Mouse (Mus musculus) ES-E14 (cell line): ENCODE measurements around the gene Arsa. TPM values are rescaled to one million over a fixed set of nuclear protein-coding genes. Genes with fewer than 3 reads are reported as not detected.
A peak's percentile ranks its signal among the peaks of the same experiment; 100 is the strongest.

Source experiments
- DNase-seq: peaks from one replicate; pipeline ENCODE4 v3.0.0-alpha.2; 2013; ENCODE audit warnings: low read depth, low spot score
- H3K27ac ChIP-seq: 2 replicates; pipeline ENCODE4 v1.5.1; 2012; ENCODE audit warnings: low read depth, mild to moderate bottlenecking, low read length, moderate library complexity, mixed read lengths; ENCODE audit not compliant: poor library complexity, insufficient read depth, severe bottlenecking
- H3K36me3 ChIP-seq: 2 replicates; pipeline ENCODE4 v1.6.1; 2012; ENCODE audit warnings: mild to moderate bottlenecking, low read length, moderate library complexity, mixed read lengths; ENCODE audit not compliant: control insufficient read depth, poor library complexity, insufficient read depth, severe bottlenecking
- H3K4me1 ChIP-seq, 2 experiments: fragments of 150-350 bp in 1 of 2; sonication (generic) in 1 of 2; 2 replicates each; pipeline ENCODE4 v1.6.1; 2012; ENCODE audit warnings: low read length in 2 of 2, mild to moderate bottlenecking in 1 of 2, mixed read lengths in 1 of 2; ENCODE audit not compliant: control insufficient read depth in 2 of 2, insufficient read depth in 2 of 2, poor library complexity in 1 of 2
- H3K4me3 ChIP-seq, 2 experiments: fragments of 150-350 bp in 1 of 2; sonication (generic) in 1 of 2; 2 replicates each; pipeline ENCODE4 v1.5.1; 2012; ENCODE audit warnings: low read length in 2 of 2, low read depth in 1 of 2, mild to moderate bottlenecking in 1 of 2, mixed read lengths in 1 of 2; ENCODE audit not compliant: insufficient read depth in 1 of 2, poor library complexity in 1 of 2, severe bottlenecking in 1 of 2
- H3K9ac ChIP-seq: 2 replicates; pipeline ENCODE4 v1.6.1; 2012; ENCODE audit warnings: low read depth, mild to moderate bottlenecking, low read length, mixed read lengths; ENCODE audit not compliant: poor library complexity, insufficient read depth, severe bottlenecking
- H3K9me3 ChIP-seq: fragments of 150-350 bp; sonication (generic); 2 replicates; pipeline ENCODE4 v1.6.1; 2012; ENCODE audit warnings: low read depth, mild to moderate bottlenecking, low read length; ENCODE audit not compliant: control insufficient read depth, insufficient read depth
- CHD2 ChIP-seq: IDR thresholded peaks from 2 replicates; pipeline ENCODE4 v1.6.1; 2014; ENCODE audit warnings: mild to moderate bottlenecking, low read depth, low read length, inconsistent platforms
- HCFC1 ChIP-seq: IDR thresholded peaks from 2 replicates; pipeline ENCODE4 v1.6.1; 2012; ENCODE audit warnings: low read length, inconsistent platforms, borderline replicate concordance; ENCODE audit not compliant: insufficient read depth
- MAFK ChIP-seq: IDR thresholded peaks from 2 replicates; pipeline ENCODE4 v1.6.1; 2014; ENCODE audit warnings: mild to moderate bottlenecking, low read depth, low read length, inconsistent platforms; ENCODE audit not compliant: insufficient read depth
- ZC3H11A ChIP-seq: IDR thresholded peaks from 2 replicates; pipeline ENCODE4 v1.6.1; 2012; ENCODE audit warnings: low read depth, mild to moderate bottlenecking, inconsistent platforms, low read length, borderline replicate concordance
- ZNF384 ChIP-seq: IDR thresholded peaks from 2 replicates; pipeline ENCODE4 v1.6.1; 2012; ENCODE audit warnings: low read depth, low read length, inconsistent platforms
- in situ Hi-C, 2 experiments: fragments of 600-800 bp; cut with MboI; formaldehyde crosslinking; loops; one replicate each; pipeline ENCODE4 v1.15.1; 2025; ENCODE audit warnings: low sequenced_read_pairs in 2 of 2, inconsistent platforms in 1 of 2; ENCODE audit not compliant: unreplicated experiment in 2 of 2
- total RNA-seq: library from RNA; depleted of rRNA; stranded (reverse); fragments of 300-350 nt; gene quantifications from 2 replicates; pipeline ENCODE4 v1.2.3, GENCODE M21; 2012; rRNA removed

Arsa gene
- total RNA-seq, 1 experiment, result 11.7 TPM

GRCm38 (mm10) chr15:89426716-89427115 is 50.5 kb downstream of the Arsa start:
- H3K4me3 ChIP-seq, result no peak overlapping the region
- TF ChIP-seq HCFC1 (no peak), ZC3H11A (no peak), ZNF384 (no peak), CHD2 (no peak), MAFK (no peak)
- DNase-seq, result no peak
- in situ Hi-C loops, result no loop called here
- H3K4me1 ChIP-seq, result peaks cover 2 to 12% of the 10 kb centered on the region in 2 experiments; a peak in 3 of 4 replicates
- H3K36me3 ChIP-seq, result peaks cover 10% of the 10 kb centered on the region; the same call in 1 of the 2 replicates
- H3K9me3 ChIP-seq, result no peaks in the 10 kb centered on the region
- H3K9ac ChIP-seq, result no peak overlapping the region
- no peak overlapping the region for H3K27ac ChIP-seq

DNA sequence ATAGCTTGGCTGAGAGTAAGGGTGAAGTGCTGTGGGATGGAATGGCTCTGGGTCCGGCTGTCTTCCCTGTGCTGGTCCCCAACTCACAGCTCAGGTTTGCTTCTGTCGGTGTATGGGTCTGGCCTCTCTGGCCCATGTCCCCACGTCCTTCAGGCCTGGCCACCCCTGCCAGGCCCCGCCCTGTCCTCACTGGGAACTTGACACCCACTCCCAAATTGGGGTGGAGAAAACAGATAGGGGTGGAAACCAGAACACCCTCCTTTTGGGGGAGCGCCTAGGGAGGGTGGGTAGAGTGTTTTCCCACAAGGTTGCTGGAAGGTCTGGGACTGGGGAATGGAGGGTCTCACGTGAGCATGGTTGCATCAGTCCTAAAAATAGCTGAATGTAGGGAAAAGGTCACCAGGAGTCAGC is 51.5 kb downstream of the Arsa start, which contains the start of gene Cpt1b:
Cpt1b (minus strand) TSS at position 153 of the 411 bp plus-strand sequence.
- TF ChIP-seq ZC3H11A (no peak), HCFC1 (no peak), ZNF384 (no peak)
- Histone ChIP-seq H3K4me1 (peaks cover 2 to 12% of the 10 kb centered on the region in 2 experiments; a peak in 3 of 4 replicates), H3K9ac (peak within 1 kb of the TSS; percentile 16), H3K4me3 (peak within 1 kb of the TSS; percentile 22 to 54; a peak in 3 of 4 replicates), H3K9me3 (no peaks in the 10 kb centered on the region), H3K36me3 (peaks cover 10% of the 10 kb centered on the region; the same call in 1 of the 2 replicates), H3K27ac (peak within 1 kb of the TSS; percentile 55; the same call in 1 of the 2 replicates)
- in situ Hi-C loops, result no loop called here
- DNase-seq, result no peak

DNA sequence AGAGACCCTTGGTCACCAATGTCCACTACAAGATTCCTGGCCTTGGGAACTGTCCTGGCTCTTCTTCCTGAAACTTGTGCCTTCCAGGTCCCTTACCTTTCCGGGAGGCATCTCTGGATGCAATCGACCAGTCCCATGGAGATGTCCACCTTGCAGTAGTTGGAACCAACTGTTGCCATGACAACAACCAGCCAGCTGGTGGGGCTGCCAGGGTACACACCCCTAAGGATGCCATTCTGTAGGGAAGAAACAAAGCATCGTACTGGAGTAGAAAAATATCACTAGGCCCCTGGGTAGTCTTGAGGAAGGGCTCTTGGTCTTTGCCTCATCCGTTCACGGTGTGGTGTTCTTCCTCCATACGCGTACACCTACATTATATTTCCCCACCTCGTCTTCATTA is 52.6 kb downstream of the Arsa start:
- TF ChIP-seq HCFC1, result no peak
- TF ChIP-seq MAFK, result no peak
- TF ChIP-seq CHD2, result no peak
- no peak for TF ChIP-seq ZNF384
- no peak for TF ChIP-seq ZC3H11A
- Histone ChIP-seq H3K4me3 (no peak overlapping the region), H3K4me1 (peaks cover 2 to 12% of the 10 kb centered on the region in 2 experiments; a peak in 3 of 4 replicates), H3K9me3 (no peaks in the 10 kb centered on the region), H3K36me3 (peaks cover 10% of the 10 kb centered on the region; the same call in 1 of the 2 replicates), H3K9ac (no peak overlapping the region), H3K27ac (no peak overlapping the region)
- no peak for DNase-seq
- in situ Hi-C loops, result no loop called here

Other genes starting within 250 kb of the Arsa start
- gene Sbf1, start 162.1 kb downstream of the Arsa start, total RNA-seq, result 134 and 169 TPM in 2 replicates
- 4.6 and 7.8 TPM in 2 replicates for gene Adm2, start 154.7 kb downstream of the Arsa start, total RNA-seq
- 0.54 TPM in 1 of 2 replicates, not detected in the other for gene Miox, start 143.0 kb downstream of the Arsa start, total RNA-seq
- gene Lmf2, start 121.8 kb downstream of the Arsa start, total RNA-seq, result 44.8 and 45.3 TPM in 2 replicates
- gene Ncaph2, start 121.7 kb downstream of the Arsa start, total RNA-seq, result 205 and 274 TPM in 2 replicates
- gene Sco2, start 103.6 kb downstream of the Arsa start, total RNA-seq, result 46.4 and 50.8 TPM in 2 replicates
- 0.94 and 1.1 TPM in 2 replicates for gene Tymp, start 100.4 kb downstream of the Arsa start, total RNA-seq
- 0.37 TPM in 1 of 2 replicates, not detected in the other for gene Odf3b, start 98.1 kb downstream of the Arsa start, total RNA-seq
- gene Klhdc7b, start 92.5 kb downstream of the Arsa start, total RNA-seq, result 0.11 and 0.13 TPM in 2 replicates
- 4.5 and 12.4 TPM in 2 replicates for gene Syce3, start 66.9 kb downstream of the Arsa start, total RNA-seq
- 2.7 and 5.9 TPM in 2 replicates for gene Cpt1b, start 51.6 kb downstream of the Arsa start, total RNA-seq
- gene C730034F03Rik, start 47.8 kb downstream of the Arsa start, total RNA-seq, result 1.5 and 2.0 TPM in 2 replicates
- gene Gm44502, start 47.7 kb downstream of the Arsa start, total RNA-seq, result 0.36 TPM in 1 of 2 replicates, not detected in the other
- 29.0 and 42.6 TPM in 2 replicates for gene Chkb, start 47.5 kb downstream of the Arsa start, total RNA-seq
- gene Mapk8ip2, start 23.5 kb downstream of the Arsa start, total RNA-seq, result 4.6 and 7.8 TPM in 2 replicates
- gene Shank3, start 22.2 kb upstream of the Arsa start, total RNA-seq, result 6.4 and 6.7 TPM in 2 replicates
- gene Acr, start 90.9 kb upstream of the Arsa start, total RNA-seq, result 0.21 TPM in 1 of 2 replicates, not detected in the other
- 4.1 and 8.3 TPM in 2 replicates for gene Rabl2, start 114.5 kb upstream of the Arsa start, total RNA-seq